Mouse (Mus musculus): ENCODE measurements around the gene Gm20605. TPM values are rescaled to one million over a fixed set of nuclear protein-coding genes. Genes with fewer than 3 reads are reported as not detected.

The Gm20605 gene
- polyA plus RNA-seq, 1 experiment = 3.8 TPM

GRCm38 (mm10) chr5:137629306-137629721, 339 bp downstream of the Gm20605 start:
- no peak for TF ChIP-seq GATA1 (IDR thresholded peaks at IDR 0.05; ENCODE audit: low read length)
- TF ChIP-seq TAL1 (IDR thresholded peaks at IDR 0.05; ENCODE audit: low read length) = no peak
- Histone ChIP-seq H3K9me3 (ENCODE audit: control insufficient read depth, low read length) (no peaks in the 10 kb centered on the region), H3K4me3 (replicated peaks) (peak overlapping the region; percentile 99), H3K36me3 (ENCODE audit: control insufficient read depth) (peaks cover 38% of the 10 kb centered on the region), H3K4me1 (ENCODE audit: control insufficient read depth) (peaks cover 54% of the 10 kb centered on the region), H3K27me3 (ENCODE audit: control insufficient read depth) (peaks cover 2% of the 10 kb centered on the region; the same call in 1 of the 2 replicates)

GRCm38 (mm10) chr5:137629906-137630545, 1.1 kb downstream of the Gm20605 start:
- peaks cover 54% of the 10 kb centered on the region for H3K4me1 ChIP-seq (ENCODE audit: control insufficient read depth)
- no peaks in the 10 kb centered on the region for H3K27me3 ChIP-seq (ENCODE audit: control insufficient read depth)
- TF ChIP-seq TAL1 (IDR thresholded peaks at IDR 0.05; ENCODE audit: low read length) (no peak), GATA1 (IDR thresholded peaks at IDR 0.05; ENCODE audit: low read length) (no peak)
- peak overlapping the region; percentile 99 for H3K4me3 ChIP-seq (replicated peaks)
- peaks cover 45% of the 10 kb centered on the region for H3K36me3 ChIP-seq (ENCODE audit: control insufficient read depth)
- no peaks in the 10 kb centered on the region for H3K9me3 ChIP-seq (ENCODE audit: control insufficient read depth, low read length)

GRCm38 (mm10) chr5:137630602-137631001, 1.6 kb downstream of the Gm20605 start:
- Histone ChIP-seq H3K36me3 (ENCODE audit: control insufficient read depth) (peaks cover 51% of the 10 kb centered on the region), H3K27me3 (ENCODE audit: control insufficient read depth) (no peaks in the 10 kb centered on the region), H3K4me1 (ENCODE audit: control insufficient read depth) (peaks cover 54% of the 10 kb centered on the region), H3K4me3 (replicated peaks) (peak overlapping the region; percentile 99), H3K9me3 (ENCODE audit: control insufficient read depth, low read length) (no peaks in the 10 kb centered on the region)
- TF ChIP-seq TAL1 (IDR thresholded peaks at IDR 0.05; ENCODE audit: low read length) = no peak
- no peak for TF ChIP-seq GATA1 (IDR thresholded peaks at IDR 0.05; ENCODE audit: low read length)

- TF ChIP-seq GATA1 (IDR thresholded peaks at IDR 0.05; ENCODE audit: low read length) = no peak
- TF ChIP-seq TAL1 (IDR thresholded peaks at IDR 0.05; ENCODE audit: low read length) = no peak
- H3K27me3 ChIP-seq (ENCODE audit: control insufficient read depth) = no peaks in the 10 kb centered on the region
- H3K4me1 ChIP-seq (ENCODE audit: control insufficient read depth) = peaks cover 54% of the 10 kb centered on the region
Observed at GRCm38 (mm10) chr5:137631171-137631570, 2.2 kb downstream of the Gm20605 start.

GRCm38 (mm10) chr5:137631591-137631990, 2.6 kb downstream of the Gm20605 start:
- TF ChIP-seq TAL1 (IDR thresholded peaks at IDR 0.05; ENCODE audit: low read length) (no peak), GATA1 (IDR thresholded peaks at IDR 0.05; ENCODE audit: low read length) (no peak)
- Histone ChIP-seq H3K4me1 (ENCODE audit: control insufficient read depth) (peaks cover 54% of the 10 kb centered on the region), H3K4me3 (replicated peaks) (peak overlapping the region; percentile 99), H3K27me3 (ENCODE audit: control insufficient read depth) (no peaks in the 10 kb centered on the region), H3K9me3 (ENCODE audit: control insufficient read depth, low read length) (no peaks in the 10 kb centered on the region), H3K36me3 (ENCODE audit: control insufficient read depth) (peaks cover 61% of the 10 kb centered on the region)

More at GRCm38 (mm10) chr5:137631171-137631570, 2.2 kb downstream of the Gm20605 start:
- Histone ChIP-seq H3K4me3 (replicated peaks) (peak overlapping the region; percentile 99), H3K36me3 (ENCODE audit: control insufficient read depth) (peaks cover 57% of the 10 kb centered on the region), H3K9me3 (ENCODE audit: control insufficient read depth, low read length) (no peaks in the 10 kb centered on the region)

- Histone ChIP-seq H3K4me1 (ENCODE audit: control insufficient read depth) (peaks cover 37% of the 10 kb centered on the region), H3K27me3 (ENCODE audit: control insufficient read depth) (no peaks in the 10 kb centered on the region), H3K4me3 (replicated peaks) (no peak overlapping the region), H3K36me3 (ENCODE audit: control insufficient read depth) (peaks cover 80% of the 10 kb centered on the region), H3K9me3 (ENCODE audit: control insufficient read depth, low read length) (no peaks in the 10 kb centered on the region)
- TF ChIP-seq TAL1 (IDR thresholded peaks at IDR 0.05; ENCODE audit: low read length) = no peak
- no peak for TF ChIP-seq GATA1 (IDR thresholded peaks at IDR 0.05; ENCODE audit: low read length)
Observed at GRCm38 (mm10) chr5:137633397-137634084, 4.6 kb downstream of the Gm20605 start.

- TF ChIP-seq TAL1 (IDR thresholded peaks at IDR 0.05; ENCODE audit: low read length) (no peak), GATA1 (IDR thresholded peaks at IDR 0.05; ENCODE audit: low read length) (no peak)
- Histone ChIP-seq H3K9me3 (ENCODE audit: control insufficient read depth, low read length) (no peaks in the 10 kb centered on the region), H3K4me1 (ENCODE audit: control insufficient read depth) (peaks cover 7% of the 10 kb centered on the region), H3K4me3 (replicated peaks) (no peak overlapping the region), H3K36me3 (ENCODE audit: control insufficient read depth) (peaks cover 86% of the 10 kb centered on the region), H3K27me3 (ENCODE audit: control insufficient read depth) (peaks cover 9% of the 10 kb centered on the region)
Observed at GRCm38 (mm10) chr5:137639472-137639871, 10.5 kb downstream of the Gm20605 start.

GRCm38 (mm10) chr5:137641054-137641453, 12.1 kb downstream of the Gm20605 start, which contains the start of gene Sap25:
TSS of gene Sap25 (plus strand) at chr5:137641334.
- Histone ChIP-seq H3K9me3 (ENCODE audit: control insufficient read depth, low read length) (no peaks in the 10 kb centered on the region), H3K27me3 (ENCODE audit: control insufficient read depth) (peaks cover 24% of the 10 kb centered on the region), H3K36me3 (ENCODE audit: control insufficient read depth) (peaks cover 70% of the 10 kb centered on the region), H3K4me3 (replicated peaks) (no peak within 1 kb of the TSS), H3K4me1 (ENCODE audit: control insufficient read depth) (peaks cover 20% of the 10 kb centered on the region)
- TF ChIP-seq TAL1 (IDR thresholded peaks at IDR 0.05; ENCODE audit: low read length) (no peak), GATA1 (IDR thresholded peaks at IDR 0.05; ENCODE audit: low read length) (no peak)

- Histone ChIP-seq H3K27me3 (ENCODE audit: control insufficient read depth) (peaks cover 29% of the 10 kb centered on the region), H3K36me3 (ENCODE audit: control insufficient read depth) (peaks cover 52% of the 10 kb centered on the region), H3K9me3 (ENCODE audit: control insufficient read depth, low read length) (no peaks in the 10 kb centered on the region), H3K4me1 (ENCODE audit: control insufficient read depth) (peaks cover 29% of the 10 kb centered on the region), H3K4me3 (replicated peaks) (no peak overlapping the region)
- TF ChIP-seq GATA1 (IDR thresholded peaks at IDR 0.05; ENCODE audit: low read length) (no peak), TAL1 (IDR thresholded peaks at IDR 0.05; ENCODE audit: low read length) (no peak)
Observed at GRCm38 (mm10) chr5:137642886-137643285, 13.9 kb downstream of the Gm20605 start.
